ENCODE assay signal across 20 mouse cellular contexts in genomic region chr6:55081379-55081778, GRCm38 (mm10). TPM values are rescaled to one million over a fixed set of nuclear protein-coding genes. Genes with fewer than 3 reads are reported as not detected.
"Had no signal": no experiment of that assay in that cellular context is flagged by ENCODE, and none has a peak within 500 bp of the region (broad histone marks: within the 10 kb centered on the region; RNA-seq: fewer than 3 reads in every experiment).

No protein-coding gene starts in this region.

- H3K27ac ChIP-seq: liver, embryonic 15.5 days; lung, embryonic 15.5 days; macrophage; midbrain, embryonic 12.5 days; midbrain, embryonic 15.5 days; neural tube, embryonic 12.5 days; stomach, embryonic 15.5 days; stomach, postnatal 0 days had no signal

- H3K4me2 ChIP-seq: liver, embryonic 15.5 days; lung, embryonic 15.5 days; midbrain, embryonic 12.5 days; midbrain, embryonic 15.5 days; neural tube, embryonic 12.5 days; stomach, embryonic 15.5 days had no signal

- H3K9ac ChIP-seq: liver, embryonic 15.5 days; liver, postnatal 0 days; lung, embryonic 15.5 days; midbrain, embryonic 12.5 days; midbrain, embryonic 15.5 days; neural tube, embryonic 12.5 days; stomach, embryonic 15.5 days had no signal

- DNase-seq: liver, postnatal 0 days; lung, adult 2 months; lung, postnatal 14 days; lung, postnatal 36 days; right cerebral cortex, postnatal 14 days; thymus, adult 2 months; thymus, postnatal 25 days; thymus, postnatal 4 days had no signal

- ATAC-seq: liver, postnatal 0 days; lung, postnatal 0 days; midbrain, embryonic 15.5 days had no signal

- H3K4me3 ChIP-seq: liver, embryonic 15.5 days; lung, embryonic 15.5 days; megakaryocyte, embryonic 14.5 days; midbrain, embryonic 12.5 days; midbrain, embryonic 15.5 days; neural tube, embryonic 12.5 days; stomach, embryonic 15.5 days had no signal

- H3K4me1 ChIP-seq: liver, embryonic 15.5 days; lung, embryonic 15.5 days; midbrain, embryonic 12.5 days; midbrain, embryonic 15.5 days; neural tube, embryonic 12.5 days; stomach, embryonic 15.5 days had no signal

- H3K9me3 ChIP-seq: liver, embryonic 15.5 days; lung, embryonic 15.5 days; megakaryocyte, embryonic 14.5 days; midbrain, embryonic 12.5 days; midbrain, embryonic 15.5 days; neural tube, embryonic 12.5 days; stomach, embryonic 15.5 days had no signal

- H3K27me3 ChIP-seq: liver, embryonic 15.5 days; lung, embryonic 15.5 days; midbrain, embryonic 12.5 days; midbrain, embryonic 15.5 days; neural tube, embryonic 12.5 days; stomach, embryonic 15.5 days had no signal

RNA-seq across cellular contexts. Expression of gene Crhr2, which starts 51.4 kb away (rescaled TPM):
- total RNA-seq: megakaryocyte progenitor cell, adult 5-6 weeks; neutrophil, adult 5-6 weeks had no signal
- polyA plus RNA-seq: liver, postnatal 0 days; macrophage had no signal
